Mouse (Mus musculus) liver, embryonic 11.5 days (tissue): ENCODE data around the gene AW549877. TPM values are rescaled to one million over a fixed set of nuclear protein-coding genes. Genes with fewer than 3 reads are reported as not detected.

Experiments
- ATAC-seq: fragments of 200-750 bp; cut with Nextera tagmentation; replicated peaks from 2 replicates; pipeline ENCODE4 v1.8.0; 2017; ENCODE audit warnings: moderate number of reproducible peaks, mild to moderate bottlenecking, moderate TSS enrichment, moderate library complexity; ENCODE audit not compliant: low FRiP score
- DNase-seq: peaks from one replicate; pipeline ENCODE4 v3.0.0-alpha.2; 2017; ENCODE audit warnings: low spot score
- H3K27ac ChIP-seq: fragments of 300-500 bp; sonication (generic); 2 replicates; pipeline ENCODE4 v1.5.1; 2014; ENCODE audit warnings: mild to moderate bottlenecking, low read depth, low read length, control low read depth
- H3K27me3 ChIP-seq: fragments of 300-500 bp; sonication (generic); replicated peaks from 2 replicates; pipeline ENCODE4 v1.6.1; 2014; ENCODE audit warnings: low read length, mixed read lengths; ENCODE audit not compliant: control insufficient read depth, insufficient read depth
- H3K36me3 ChIP-seq: fragments of 300-500 bp; sonication (generic); 2 replicates; pipeline ENCODE4 v1.6.1; 2014; ENCODE audit warnings: mild to moderate bottlenecking, low read length, moderate library complexity, mixed read lengths; ENCODE audit not compliant: control insufficient read depth, insufficient read depth
- H3K4me1 ChIP-seq: fragments of 300-500 bp; sonication (generic); replicated peaks from 2 replicates; pipeline ENCODE4 v1.6.1; 2014; ENCODE audit warnings: low read length, mixed read lengths; ENCODE audit not compliant: control insufficient read depth, insufficient read depth
- H3K4me2 ChIP-seq: fragments of 300-500 bp; sonication (generic); 2 replicates; pipeline ENCODE4 v1.6.1; 2014; ENCODE audit warnings: mild to moderate bottlenecking, control low read depth, moderate library complexity
- H3K4me3 ChIP-seq: fragments of 300-500 bp; sonication (generic); 2 replicates; pipeline ENCODE4 v1.5.1; 2014; ENCODE audit warnings: low read depth, low read length, control low read depth
- H3K9ac ChIP-seq: fragments of 300-500 bp; sonication (generic); 2 replicates; pipeline ENCODE4 v1.6.1; 2014; ENCODE audit warnings: low read depth, low read length, control low read depth
- H3K9me3 ChIP-seq: fragments of 300-500 bp; sonication (generic); 2 replicates; pipeline ENCODE4 v1.6.1; 2016; ENCODE audit warnings: low read length, inconsistent platforms, mixed read lengths; ENCODE audit not compliant: control insufficient read depth
- WGBS: fragments of 180-500 bp; shearing (Covaris S2); extraction: QIAGEN DNeasy Blood & Tissue Kit; methylation state at CpG from one replicate; pipeline ENCODE4 v1.1.7; 2014; 5-methylcytosine and 5-hydroxymethylcytosine counted together
- polyA plus RNA-seq: library from polyadenylated mRNA; unstranded; fragments of >200 nt; fragmentation: Nextera tagmentation; extraction: Ambion mirVana; gene quantifications from 2 replicates; pipeline ENCODE4 v1.2.1, GENCODE M21; 2014

The AW549877 gene
- polyA plus RNA-seq, 1 experiment from 2014 or later, result 20.8 TPM

- Histone ChIP-seq H3K27ac (no peak overlapping the region), H3K4me2 (no peak overlapping the region), H3K4me3 (no peak overlapping the region), H3K9me3 (no peaks in the 10 kb centered on the region), H3K4me1 (no peaks in the 10 kb centered on the region), H3K9ac (no peak overlapping the region), H3K36me3 (no peaks in the 10 kb centered on the region), H3K27me3 (no peaks in the 10 kb centered on the region)
- DNase-seq (no peak), ATAC-seq (no peak)
- WGBS, result 73% methylated on average over 4 of the region's 4 CpGs
Measured at GRCm38 (mm10) chr15:3933466-3933865, 62.1 kb downstream of the AW549877 start.

Other genes with a start within 250 kb of the AW549877 start
- gene Fbxo4, start 16.2 kb downstream of the AW549877 start, polyA plus RNA-seq, result 3.9 and 5.1 TPM in 2 replicates
- gene Oxct1, start 30.6 kb upstream of the AW549877 start, polyA plus RNA-seq, result 64.8 and 67.8 TPM in 2 replicates